Mouse (Mus musculus) cortical plate, adult 2 months (tissue): ENCODE results near the gene Yif1a. TPM values are rescaled to one million over a fixed set of nuclear protein-coding genes. Genes with fewer than 3 reads are reported as not detected.
"Not testable (repeated sequence)": the region's sequence is repeated elsewhere in the genome, so short reads cannot be mapped to it uniquely, and the experiment has no call there.

Source experiments
- H3K27ac ChIP-seq: fragments of 200-500 bp; 2 replicates; pipeline ENCODE4 v1.5.1; 2012; ENCODE audit warnings: low read length, control low read depth, inconsistent platforms; ENCODE audit not compliant: insufficient read depth
- H3K4me1 ChIP-seq: fragments of 200-500 bp; 2 replicates; pipeline ENCODE4 v1.6.1; 2011; ENCODE audit warnings: low read length; ENCODE audit not compliant: control insufficient read depth, insufficient read depth
- H3K4me3 ChIP-seq: fragments of 200-500 bp; 2 replicates; pipeline ENCODE4 v1.5.1; 2011; ENCODE audit warnings: mild to moderate bottlenecking, low read length, control low read depth; ENCODE audit not compliant: insufficient read depth
- CTCF ChIP-seq: fragments of 200-500 bp; IDR thresholded peaks from 2 replicates; pipeline ENCODE4 v1.5.1; 2011; ENCODE audit warnings: mild to moderate bottlenecking, control low read depth, low read length; ENCODE audit not compliant: insufficient read depth; ENCODE audit errors: extremely low read depth
- POLR2A ChIP-seq: fragments of 200-500 bp; IDR thresholded peaks from 2 replicates; pipeline ENCODE4 v1.6.1; 2011; ENCODE audit warnings: mild to moderate bottlenecking, low read length, control low read depth; ENCODE audit not compliant: insufficient read depth; ENCODE audit errors: extremely low read depth
- polyA plus RNA-seq: library from polyadenylated mRNA; depleted of rRNA; stranded (reverse); fragments of >200 nt; gene quantifications from 2 replicates; pipeline ENCODE4 v1.2.3, GENCODE M21; 2012

Yif1a gene
- polyA plus RNA-seq, 1 experiment: 56.2 TPM

GRCm38 (mm10) chr19:5083961-5084833 lies 4.1 kb upstream of the Yif1a start:
- Histone ChIP-seq H3K4me3 (peak overlapping the region; percentile 99), H3K4me1 (no peaks in the 10 kb centered on the region), H3K27ac (peak overlapping the region; percentile 98)
- TF ChIP-seq POLR2A: no peak; the same call in 1 of the 2 replicates
- no peak for TF ChIP-seq CTCF

- TF ChIP-seq CTCF (no peak), POLR2A (no peak)
- H3K4me3 ChIP-seq: peak overlapping the region; percentile 99
- peak overlapping the region; percentile 98 for H3K27ac ChIP-seq
- no peaks in the 10 kb centered on the region for H3K4me1 ChIP-seq
Observed at GRCm38 (mm10) chr19:5084834-5085144, 3.5 kb upstream of the Yif1a start.

- Histone ChIP-seq H3K4me1 (no peaks in the 10 kb centered on the region), H3K27ac (peak within 1 kb of the TSS; percentile 98), H3K4me3 (peak within 1 kb of the TSS; percentile 99)
- no peak for TF ChIP-seq CTCF
- TF ChIP-seq POLR2A: peak; percentile 27
Observed at GRCm38 (mm10) chr19:5085145-5085863, 3.0 kb upstream of the Yif1a start, which contains the start of gene Tmem151a. Gene Tmem151a (minus strand): TSS chr19:5085531.

- peak overlapping the region; percentile 99; the same call in 1 of the 2 replicates for H3K4me3 ChIP-seq
- H3K27ac ChIP-seq, H3K4me1 ChIP-seq: not testable (repeated sequence)
Observed at GRCm38 (mm10) chr19:5086533-5086932, 1.8 kb upstream of the Yif1a start.

- Histone ChIP-seq H3K27ac (no peak overlapping the region), H3K4me1 (no peaks in the 10 kb centered on the region), H3K4me3 (peak overlapping the region; percentile 87; the same call in 1 of the 2 replicates)
- TF ChIP-seq CTCF: no peak
Observed at GRCm38 (mm10) chr19:5089324-5089723, 986 bp downstream of the Yif1a start.

- TF ChIP-seq POLR2A (peak; percentile 46), CTCF (no peak)
- H3K4me3 ChIP-seq: no peak overlapping the region
- H3K4me1 ChIP-seq: no peaks in the 10 kb centered on the region; the same call in 1 of the 2 replicates
- H3K27ac ChIP-seq: no peak overlapping the region
Observed at GRCm38 (mm10) chr19:5092083-5092482, 3.7 kb downstream of the Yif1a start.

- peaks cover 2% of the 10 kb centered on the region; the same call in 1 of the 2 replicates for H3K4me1 ChIP-seq
- TF ChIP-seq POLR2A (no peak), CTCF (no peak)
- no peak overlapping the region for H3K27ac ChIP-seq
- no peak overlapping the region; the same call in 1 of the 2 replicates for H3K4me3 ChIP-seq
Observed at GRCm38 (mm10) chr19:5093481-5094242, 5.3 kb downstream of the Yif1a start.

GRCm38 (mm10) chr19:5094243-5094632 lies 5.9 kb downstream of the Yif1a start:
- TF ChIP-seq POLR2A (peak; percentile 13; the same call in 1 of the 2 replicates), CTCF (peak; percentile 73)
- Histone ChIP-seq H3K4me3 (peak overlapping the region; percentile 55), H3K27ac (0 out of 2 replicates have a peak overlapping the region, but pooled peaks have one; percentile 11), H3K4me1 (peaks cover 2% of the 10 kb centered on the region; the same call in 1 of the 2 replicates)

GRCm38 (mm10) chr19:5094746-5095417 lies 6.5 kb downstream of the Yif1a start:
- Histone ChIP-seq H3K27ac (peak overlapping the region; percentile 11; the same call in 1 of the 2 replicates), H3K4me3 (peak overlapping the region; percentile 55), H3K4me1 (peaks cover 2% of the 10 kb centered on the region; the same call in 1 of the 2 replicates)
- TF ChIP-seq POLR2A: no peak; the same call in 1 of the 2 replicates
- no peak for TF ChIP-seq CTCF
